Mouse (Mus musculus) naive thymus-derived CD4-positive, alpha-beta T cell, adult 2 months (primary cell): Measurements from ENCODE around the gene Kcnj14.
A peak's percentile ranks its signal among the peaks of the same experiment; 100 is the strongest.

Experiments used
- DNase-seq: peaks from one replicate; pipeline ENCODE4 v3.0.0-alpha.2; 2011; ENCODE audit warnings: low read depth

Gene Kcnj14

DNA sequence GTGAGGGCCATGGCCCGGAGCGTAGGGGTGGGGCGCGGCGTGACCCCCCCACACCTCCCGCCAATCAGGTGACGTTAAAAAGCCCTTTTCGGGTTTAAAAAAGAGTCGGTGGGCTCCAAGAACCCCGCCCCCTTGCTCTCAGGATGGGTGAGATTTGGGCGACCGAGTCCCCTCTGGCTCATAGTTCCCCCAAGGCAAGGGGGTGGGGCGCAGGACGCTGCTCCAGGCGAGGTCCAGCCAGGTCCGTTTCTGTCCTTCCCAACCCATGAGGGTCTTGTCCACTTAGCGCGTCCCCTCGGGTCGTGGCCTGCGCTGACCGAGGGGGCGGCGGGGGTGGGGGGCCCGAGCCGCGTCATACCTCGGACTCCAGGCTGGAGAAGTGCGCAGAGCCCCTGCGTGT, 7.8 kb upstream of the Kcnj14 start:
- DNase-seq, result no peak

DNA sequence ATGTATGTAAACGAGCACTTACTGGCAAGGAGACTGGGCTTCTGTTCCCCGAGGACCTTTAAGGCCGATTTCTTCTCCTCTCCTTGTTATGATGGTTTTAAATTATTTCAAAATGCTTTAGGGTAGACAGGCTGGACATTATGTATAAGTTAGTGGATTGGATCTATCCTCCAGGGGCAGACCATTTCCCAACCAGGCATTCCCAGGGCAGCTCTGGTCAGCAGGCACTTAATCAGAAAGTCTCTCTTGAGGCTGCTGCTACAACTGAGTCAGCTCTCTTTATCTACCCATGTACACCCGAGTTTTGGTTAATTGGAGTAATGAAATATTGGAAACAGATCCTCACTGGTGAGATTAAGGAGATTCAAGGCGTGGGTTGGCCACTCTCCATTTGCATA, 6.5 kb upstream of the Kcnj14 start:
- DNase-seq, result no peak

DNA sequence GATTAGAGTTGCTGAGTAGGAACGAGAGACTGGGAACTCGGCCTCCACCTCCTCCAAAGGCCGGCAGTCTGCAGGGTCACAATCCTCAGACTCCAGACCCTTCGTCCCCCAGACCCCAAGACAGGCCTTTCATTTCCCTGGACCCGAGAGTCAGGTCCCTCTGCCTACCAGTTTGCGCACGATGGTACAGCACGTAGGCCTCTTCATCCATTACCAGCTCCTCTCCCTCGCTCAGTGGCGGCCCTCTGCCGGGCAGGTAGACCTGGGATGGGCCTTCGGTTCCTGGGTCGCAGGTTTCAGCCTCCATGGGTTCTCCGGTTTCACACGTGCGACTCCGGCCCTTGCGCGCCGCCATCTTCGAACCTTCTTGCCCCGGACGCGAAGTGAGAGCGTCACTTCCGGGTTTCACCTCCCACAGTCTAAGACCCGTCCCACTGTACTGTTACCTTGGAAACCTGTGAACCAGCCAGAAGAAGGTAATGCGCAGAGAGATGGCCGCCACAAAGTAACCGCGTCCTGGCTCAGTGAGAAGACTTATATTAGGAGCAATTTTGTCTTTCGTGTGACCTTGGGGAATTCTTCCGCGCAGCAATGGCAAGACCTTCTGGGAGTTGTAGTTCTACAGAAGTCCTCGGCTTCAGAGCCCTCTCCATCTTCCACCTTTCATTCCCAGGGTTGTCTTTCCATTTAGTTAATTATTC, 6.0 kb upstream of the Kcnj14 start, which contains the start of gene Grwd1:
Gene Grwd1 (minus strand): TSS at position 518 of the 701 bp plus-strand sequence.
- peak; percentile 94 for DNase-seq

DNA sequence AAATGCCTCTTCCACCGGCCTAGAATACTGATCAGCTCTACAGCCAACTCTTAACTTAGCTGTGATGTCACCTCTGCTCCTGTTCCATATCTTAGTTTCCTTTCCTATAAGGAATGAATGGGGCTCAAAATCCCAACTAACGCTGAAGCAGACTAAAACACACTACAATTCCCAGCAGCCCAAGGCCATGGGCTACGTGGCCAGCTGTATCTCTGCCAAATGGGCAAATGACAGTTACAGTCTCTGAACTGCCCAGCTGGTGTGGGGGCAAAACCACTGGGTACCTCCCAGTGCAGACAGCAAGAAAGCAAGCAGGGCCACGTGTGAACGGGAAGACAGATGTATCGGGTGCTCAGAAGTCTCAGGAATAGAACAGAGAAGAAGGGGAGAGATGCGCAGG, 2.0 kb upstream of the Kcnj14 start:
- no peak for DNase-seq

DNA sequence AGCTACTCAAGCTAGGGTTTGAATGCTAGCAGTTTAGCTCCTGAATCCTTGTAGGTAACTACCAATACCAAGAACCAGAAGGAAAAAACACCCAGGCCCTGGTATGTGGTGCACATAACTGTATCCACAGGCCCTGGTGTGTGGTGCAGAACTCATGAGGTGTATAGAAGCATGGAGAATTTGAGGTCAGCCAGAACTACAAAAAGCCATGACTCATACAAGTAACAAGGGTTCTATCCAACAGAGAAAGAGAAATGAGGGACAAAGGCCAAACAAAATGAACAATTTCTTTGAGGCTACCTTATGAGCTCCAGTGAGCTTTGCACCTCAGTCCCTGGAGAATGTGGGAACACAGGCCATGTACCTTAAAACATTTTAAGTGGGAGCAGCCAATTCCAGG, 3.7 kb downstream of the Kcnj14 start:
- no peak for DNase-seq

DNA sequence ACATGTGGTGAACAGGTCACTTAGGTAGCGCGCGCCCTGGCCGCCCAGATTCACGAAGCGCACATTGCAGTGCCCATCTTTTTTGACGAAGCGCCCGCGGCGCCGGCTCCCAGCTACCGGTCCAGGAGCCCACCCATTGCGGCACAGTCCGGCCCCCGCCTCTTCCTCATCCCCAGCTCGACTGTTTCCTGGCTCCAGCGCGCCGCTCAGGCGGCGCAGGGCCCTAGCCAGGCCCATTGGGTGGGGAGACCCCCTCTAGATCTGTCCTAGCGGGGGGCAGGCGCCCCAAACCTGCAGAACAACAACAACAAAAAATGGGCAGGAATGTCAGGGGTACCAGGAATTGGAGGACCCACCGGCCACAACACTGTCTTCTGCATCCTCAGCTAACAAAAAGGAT, 4.7 kb downstream of the Kcnj14 start:
- no peak for DNase-seq

DNA sequence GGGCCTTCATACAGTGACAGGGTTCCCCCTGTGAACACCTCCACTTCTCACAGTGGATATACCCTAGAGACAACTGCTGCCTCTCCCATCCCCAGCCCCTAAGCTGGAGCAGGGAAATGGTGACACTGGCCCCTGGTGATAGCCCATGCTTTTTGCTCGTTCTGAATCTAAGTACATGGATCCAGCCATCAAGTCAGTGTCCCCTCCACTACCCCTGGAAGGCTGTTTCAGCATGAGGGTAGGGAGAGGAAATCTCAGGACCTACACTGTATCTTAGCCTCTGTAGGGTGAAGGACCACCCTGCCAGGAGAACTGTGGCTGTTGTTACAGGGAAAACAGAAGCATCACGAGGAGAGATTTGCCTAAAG, 8.6 kb downstream of the Kcnj14 start:
- DNase-seq, result no peak

DNA sequence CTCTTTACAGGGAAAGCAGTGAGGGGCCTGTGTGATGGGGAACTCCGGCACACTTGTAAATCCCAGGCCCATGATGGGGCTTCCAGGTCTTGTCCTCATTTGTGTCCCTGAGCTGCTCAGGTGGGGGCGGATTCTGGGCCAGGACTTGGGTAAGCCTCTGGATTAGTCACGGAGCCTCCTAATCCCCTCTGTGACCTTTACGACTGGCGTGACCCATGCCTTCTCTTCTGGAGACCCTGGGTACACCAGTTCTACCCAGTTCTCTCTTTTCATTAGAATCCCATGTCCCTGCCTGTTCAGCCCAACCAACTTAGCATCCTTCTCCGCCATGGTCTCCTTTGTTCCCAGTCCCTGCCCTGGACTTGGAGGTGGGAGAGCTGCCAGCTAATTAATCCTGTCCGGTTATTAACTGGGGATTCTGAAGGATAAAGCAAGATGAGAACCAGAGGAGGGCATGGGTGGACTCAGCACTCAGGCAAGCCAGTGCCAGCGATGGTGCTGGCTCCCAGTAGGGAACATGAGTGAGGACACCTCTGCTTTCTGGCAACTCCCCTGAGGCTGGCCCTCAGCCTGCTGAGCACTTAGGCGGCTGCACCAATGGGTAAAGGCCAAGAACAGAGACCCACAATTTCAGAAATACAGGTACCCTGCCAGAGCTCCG, 9.1 kb downstream of the Kcnj14 start:
- DNase-seq, result no peak

DNA sequence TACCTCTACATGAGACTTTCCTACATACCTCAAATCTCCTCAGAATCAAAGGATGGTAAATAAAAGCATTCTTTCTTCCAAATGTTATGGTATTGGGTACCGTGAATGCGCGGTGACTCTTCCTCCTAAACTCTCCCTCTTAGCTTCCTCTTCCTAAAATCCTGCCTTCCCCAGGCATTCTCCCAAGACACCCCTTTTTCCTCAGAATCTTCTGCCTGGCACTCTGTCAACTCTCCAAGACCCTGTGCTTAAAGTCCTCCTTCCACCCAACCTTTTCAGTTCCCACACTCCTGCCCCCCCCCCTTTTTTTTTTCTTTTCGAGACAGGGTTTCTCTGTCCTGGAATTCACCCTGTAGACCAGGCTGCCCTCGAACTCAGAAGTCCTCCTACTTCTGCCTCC, 9.7 kb downstream of the Kcnj14 start:
- no peak for DNase-seq

DNA sequence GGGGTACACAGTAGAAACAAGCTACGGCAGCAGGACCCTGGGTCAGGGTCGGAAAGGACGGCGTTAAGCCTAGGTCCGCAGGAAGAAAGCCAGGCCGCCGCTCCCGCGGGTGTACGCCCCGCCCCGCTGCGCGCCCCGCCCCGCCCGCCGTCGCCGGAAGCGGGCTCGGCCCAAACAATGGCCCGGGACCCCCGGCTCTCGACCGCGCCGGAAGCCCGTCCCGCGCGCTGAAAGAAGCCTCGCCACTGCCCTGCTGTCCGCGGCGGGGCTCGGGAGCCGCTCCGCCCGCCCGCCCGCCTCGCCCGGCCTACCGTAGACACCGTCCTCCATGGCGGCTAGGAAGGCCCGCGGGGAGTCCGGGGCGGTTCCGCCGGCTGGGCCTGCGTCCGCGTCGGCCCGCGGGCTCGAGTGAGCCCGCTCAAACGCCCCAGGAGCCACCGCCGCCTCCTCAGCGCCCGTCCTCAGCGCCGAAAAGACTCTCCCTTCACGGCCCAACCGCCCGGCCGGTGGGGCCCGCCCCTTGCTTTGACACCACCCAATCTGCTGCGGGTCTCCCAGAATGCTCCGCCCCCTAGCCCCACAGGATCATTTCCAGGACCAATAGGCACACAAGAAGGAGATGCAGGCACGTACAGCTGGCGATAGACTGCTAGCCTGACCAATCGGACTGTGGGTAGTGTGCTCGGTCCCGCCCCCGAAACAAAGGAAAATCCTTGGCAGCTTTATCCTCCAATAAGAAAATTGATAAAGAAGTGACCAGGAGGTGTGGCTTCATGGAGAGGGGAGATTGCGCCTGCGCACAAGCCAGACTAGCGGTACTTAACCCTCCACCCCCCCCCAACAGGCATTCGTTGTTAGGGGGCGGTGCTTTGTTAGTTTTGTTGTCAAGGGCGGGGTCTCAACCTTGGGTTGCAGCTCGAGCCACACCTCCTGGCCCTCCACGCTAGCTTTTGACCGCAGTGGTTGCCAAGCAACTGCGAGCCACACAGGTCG, 10.5 kb downstream of the Kcnj14 start, which contains the start of gene Cyth2:
Gene Cyth2 (minus strand): TSS at position 795 of the 993 bp plus-strand sequence.
- peak; percentile 100 for DNase-seq

DNA sequence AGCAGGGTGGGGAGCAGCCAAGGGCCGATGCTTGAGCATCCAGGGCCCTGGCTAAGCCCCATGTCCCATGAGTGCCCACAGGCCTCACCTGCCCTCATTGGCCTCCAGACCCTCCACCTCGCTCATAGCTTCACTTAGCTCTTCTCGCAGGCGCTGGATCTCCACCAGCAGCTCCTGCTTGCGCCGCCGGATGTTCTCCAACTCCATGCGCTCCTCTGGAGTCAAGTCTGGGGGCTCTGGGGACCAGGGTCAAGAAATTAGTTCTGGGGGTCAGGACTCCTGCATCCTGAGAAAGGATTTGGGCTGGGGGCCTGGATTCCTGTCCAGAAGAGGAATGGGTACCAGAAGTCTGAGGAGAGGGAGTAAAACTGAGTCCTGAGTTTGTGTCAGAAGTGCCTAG, 11.7 kb downstream of the Kcnj14 start:
- DNase-seq, result no peak

DNA sequence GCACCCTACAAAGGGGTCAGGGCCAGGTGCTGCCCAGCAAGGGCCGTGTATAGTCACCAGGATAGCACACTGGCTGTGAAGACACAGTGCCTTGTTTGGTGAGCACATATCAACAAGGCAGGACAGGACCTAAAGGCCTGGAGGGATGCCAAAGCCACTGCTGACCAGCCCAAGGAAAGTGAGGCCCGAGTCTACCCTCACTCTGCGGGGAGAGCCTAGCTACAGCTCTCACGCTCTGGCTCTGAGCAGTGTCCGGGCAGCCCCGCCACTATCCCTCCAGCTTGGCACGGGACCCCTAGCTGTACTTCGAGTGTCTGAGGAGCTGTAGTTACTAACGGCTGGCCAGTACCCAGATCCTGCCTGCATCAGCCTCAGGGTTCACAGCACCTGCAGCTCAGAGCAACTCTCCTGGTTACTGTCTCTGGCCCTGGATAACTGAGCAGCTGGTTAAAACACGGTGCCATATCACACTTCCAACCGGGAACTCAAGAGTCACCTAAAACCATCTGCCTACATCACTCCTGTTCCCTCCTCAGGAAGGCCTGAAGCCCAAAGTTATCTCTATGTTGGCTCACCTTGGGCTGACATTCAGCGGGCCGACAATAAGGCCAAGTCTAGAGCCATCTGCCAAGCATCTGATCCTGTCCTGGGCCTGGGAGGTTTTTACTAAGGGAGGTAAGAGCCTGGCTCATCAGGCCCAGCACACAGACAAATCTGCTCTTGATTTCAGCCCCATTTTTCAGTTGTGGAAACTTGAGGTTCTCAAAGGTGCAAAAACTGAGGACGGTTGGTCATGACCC, 15.1 kb downstream of the Kcnj14 start:
- no peak for DNase-seq

DNA sequence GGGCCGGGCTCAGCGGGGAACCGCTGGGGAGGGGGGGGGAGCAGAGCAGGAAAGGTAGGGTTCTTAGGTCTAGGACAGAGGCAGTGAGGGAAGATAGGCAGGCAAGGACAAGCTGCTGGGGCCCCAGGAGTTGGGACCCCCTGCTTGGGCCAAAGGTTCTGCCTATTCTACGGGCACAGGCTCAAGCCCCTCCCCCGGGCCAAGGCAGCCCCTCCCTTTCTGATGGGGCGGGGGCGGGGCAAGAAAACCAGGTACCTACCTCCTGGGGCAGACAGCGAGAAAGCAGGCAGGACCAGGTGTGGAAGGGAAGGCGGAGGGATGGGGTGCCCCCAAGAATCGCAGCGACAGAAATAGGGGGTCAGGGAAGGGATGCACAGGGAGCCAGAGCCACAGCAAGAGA, 16.1 kb downstream of the Kcnj14 start:
- no peak for DNase-seq

DNA sequence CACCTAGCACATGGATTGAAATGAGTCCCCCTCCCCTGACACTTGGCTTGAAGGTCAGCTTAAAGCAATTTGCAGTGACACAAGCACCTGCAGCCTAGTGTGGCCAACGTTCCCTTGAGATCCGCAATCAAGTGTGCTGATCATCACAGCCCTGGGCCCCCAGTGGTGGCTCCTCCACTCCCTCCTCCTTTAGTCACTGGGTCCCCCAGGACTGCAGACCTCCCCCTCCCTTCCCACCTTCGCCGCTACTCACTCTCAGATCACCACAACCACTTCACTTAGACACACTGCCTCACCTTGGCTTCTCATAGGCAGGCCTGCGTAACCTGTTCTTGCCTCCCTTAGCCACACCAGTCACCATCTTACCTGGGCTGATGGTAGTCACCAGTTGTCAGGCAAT, 18.6 kb downstream of the Kcnj14 start:
- no peak for DNase-seq

DNA sequence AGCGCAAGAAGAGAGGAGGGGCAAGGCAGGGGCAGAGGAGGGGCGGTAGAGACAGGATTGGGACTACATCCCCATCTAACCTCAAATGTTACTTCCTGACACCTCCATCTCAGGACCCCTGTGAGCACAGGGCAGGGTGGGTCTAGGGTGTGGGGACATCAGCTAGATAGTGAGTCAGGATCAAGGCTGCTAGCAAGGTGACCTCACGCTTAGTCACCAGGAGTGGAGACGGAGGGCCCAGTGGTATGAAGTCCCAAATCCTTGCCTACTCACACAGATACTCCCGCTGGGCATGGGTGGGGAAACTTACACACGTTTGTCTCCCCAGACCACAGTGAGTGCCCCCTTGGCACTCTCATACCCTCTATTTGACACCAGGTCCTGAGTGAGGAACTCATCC, 22.0 kb downstream of the Kcnj14 start:
- DNase-seq, result no peak

DNA sequence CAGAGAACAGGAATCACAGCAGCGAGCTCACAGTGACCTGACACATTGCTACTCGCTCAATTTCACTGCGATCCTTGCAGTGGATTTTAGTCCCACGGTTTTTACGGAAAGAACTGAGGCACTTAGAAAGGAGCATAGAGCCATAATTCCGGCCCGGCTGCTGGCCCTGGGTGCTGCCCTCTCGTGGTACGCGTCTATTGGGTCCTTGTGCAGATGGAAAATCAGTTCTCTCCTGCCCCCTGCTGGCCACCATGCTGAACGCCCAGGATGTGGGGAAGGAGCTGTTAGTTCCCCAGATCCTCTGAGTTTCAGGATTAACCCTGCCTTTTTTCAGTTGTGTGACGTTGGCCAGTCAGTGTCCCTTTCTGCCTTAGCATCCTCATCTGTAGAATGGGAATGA, 23.2 kb downstream of the Kcnj14 start:
- DNase-seq, result peak; percentile 96

DNA sequence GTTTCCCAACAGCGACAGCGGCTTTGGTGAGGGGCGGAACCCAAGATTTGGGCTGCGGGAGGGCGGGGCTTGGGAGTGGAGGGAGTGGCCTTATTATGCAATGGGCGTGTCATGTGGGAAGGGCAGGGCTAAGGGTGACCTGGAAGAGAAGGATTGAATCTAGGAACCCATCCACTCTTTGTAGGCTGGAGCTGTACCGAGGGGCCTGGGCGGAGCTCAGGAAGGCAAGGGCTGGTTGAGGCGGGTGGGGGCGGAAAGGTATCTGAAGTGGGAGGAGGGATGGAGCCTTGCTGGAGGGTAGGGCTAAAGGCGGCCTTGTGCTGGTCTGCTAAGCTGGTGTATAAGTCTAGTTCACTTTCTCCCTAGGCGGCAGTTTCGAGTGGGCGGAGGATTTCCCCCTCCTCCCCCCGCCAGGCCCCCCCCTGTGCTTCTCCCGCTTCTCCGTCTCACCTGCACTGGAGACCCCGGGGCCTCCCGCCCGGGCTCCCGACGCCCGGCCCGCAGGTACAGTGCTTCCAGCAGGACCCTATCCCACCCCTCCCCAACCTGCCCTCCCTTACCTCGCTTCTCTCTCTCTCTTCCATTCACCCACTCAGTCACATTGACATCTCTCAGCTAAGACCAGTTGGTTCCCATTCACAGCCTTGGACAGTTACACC, 23.9 kb downstream of the Kcnj14 start:
- DNase-seq, result peak; percentile 81

DNA sequence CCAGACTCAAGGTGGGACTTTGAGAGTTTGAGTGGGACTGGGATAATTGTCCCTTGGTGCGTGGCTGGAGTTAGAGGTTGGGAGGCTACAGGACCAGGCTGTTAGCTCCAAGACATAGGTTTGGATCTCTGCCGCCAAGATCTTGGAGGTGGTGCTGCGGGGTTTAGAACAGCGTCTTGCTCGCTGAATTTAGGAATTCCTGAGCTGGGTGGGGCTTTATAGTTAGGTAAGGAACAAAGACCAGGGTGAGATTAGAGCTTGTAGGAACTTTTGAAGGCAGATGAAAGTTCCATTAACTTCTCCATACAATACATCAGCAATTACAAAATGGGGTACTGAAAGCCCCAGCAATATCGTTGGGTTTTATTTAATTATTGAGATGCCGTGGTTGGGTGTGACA, 24.6 kb downstream of the Kcnj14 start:
- peak; percentile 20 for DNase-seq

DNA sequence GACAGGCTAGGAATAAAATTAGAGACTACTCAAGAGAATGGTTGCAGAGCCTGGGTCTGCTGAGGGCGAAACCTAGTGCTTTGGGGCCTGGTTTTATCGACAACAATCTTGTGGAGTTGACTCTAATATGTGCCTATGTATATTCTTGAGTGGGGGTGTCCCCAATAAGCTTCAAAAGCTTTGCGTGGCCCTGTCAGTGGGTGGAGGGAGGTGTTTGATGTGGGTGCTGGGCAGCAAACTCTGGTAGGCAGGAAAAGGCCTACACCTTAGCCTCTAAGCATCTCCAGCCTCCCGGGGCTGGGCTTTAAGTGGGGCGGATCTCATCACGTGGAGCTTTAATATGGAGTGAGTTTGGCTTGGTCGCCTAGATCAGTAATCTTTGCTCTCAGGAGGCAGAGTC, 25.7 kb downstream of the Kcnj14 start:
- DNase-seq, result peak; percentile 70

DNA sequence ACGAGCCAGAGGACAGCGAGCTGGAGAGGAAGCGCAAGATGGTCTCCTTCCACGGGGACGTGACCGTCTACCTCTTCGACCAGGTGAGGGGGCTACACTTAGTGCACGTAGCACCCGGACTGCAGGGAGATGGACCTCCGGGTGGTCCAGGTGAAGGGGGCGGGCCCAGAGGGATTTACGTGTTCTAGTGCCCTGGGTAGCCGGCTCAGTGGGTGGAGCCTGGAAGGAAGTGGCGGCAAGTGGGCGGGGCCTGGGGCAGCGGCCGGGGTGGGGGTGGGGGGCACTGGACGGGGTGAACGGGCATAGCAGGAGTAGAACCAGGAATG, 26.1 kb downstream of the Kcnj14 start:
- peak; percentile 67 for DNase-seq
